Comparison of ENCODE assay signal across 8 mouse cellular contexts in genomic region chr10:95322076-95323070, GRCm38 (mm10). TPM values are rescaled to one million over a fixed set of nuclear protein-coding genes. Genes with fewer than 3 reads are reported as not detected.
A peak's percentile ranks its signal among the peaks of the same experiment; 100 is the strongest.
DNase-seq lines count a peak whose midpoint lies in the region; ATAC-seq and TF ChIP-seq lines count a peak whose summit lies in the region.

No protein-coding gene starts in this region.

- peak overlapping the region; percentile 73 for H3K9ac ChIP-seq in forebrain, embryonic 16.5 days (replicated peaks; ENCODE audit: low read depth, low read length)
- peak overlapping the region; percentile 69; the same call in 1 of the 2 replicates for H3K9ac ChIP-seq in hindbrain, embryonic 11.5 days (ENCODE audit: low read depth, low read length)
- H3K9ac ChIP-seq in midbrain, embryonic 11.5 days (ENCODE audit: low read length): no peak overlapping the region; the same call in 1 of the 2 replicates

- TF ChIP-seq POLR2A in bone marrow macrophage, adult 2 months (IDR thresholded peaks at IDR 0.05; ENCODE audit: borderline replicate concordance, low read depth, low read length): no peak

- no peak for ATAC-seq in CD4-positive, CD25-positive, alpha-beta regulatory T cell, adult 4 months
- no peak for ATAC-seq in forebrain, embryonic 16.5 days
- no peak for ATAC-seq in hindbrain, embryonic 11.5 days (ENCODE audit: low FRiP score)
- no peak for ATAC-seq in midbrain, embryonic 11.5 days (ENCODE audit: low FRiP score)

- peak; percentile 26 for DNase-seq in CD4-positive, CD25-positive, alpha-beta regulatory T cell, adult 2 months (ENCODE audit: low read depth, low spot score)
- DNase-seq in hindbrain, embryonic 11.5 days (ENCODE audit: low spot score): no peak
- DNase-seq in limb, embryonic 10.5 days (ENCODE audit: low spot score): peak; percentile 34
- no peak for DNase-seq in midbrain, embryonic 11.5 days (ENCODE audit: low spot score, missing footprints)
- DNase-seq in testis, postnatal 14 days (ENCODE audit: low spot score): peak; percentile 75

- no peak; the same call in 1 of the 2 replicates for TF ChIP-seq CTCF in bone marrow macrophage, adult 2 months (IDR thresholded peaks at IDR 0.05; ENCODE audit: low read depth, low read length)

- H3K27me3 ChIP-seq in forebrain, embryonic 16.5 days (replicated peaks; ENCODE audit: control insufficient read depth, insufficient read depth, low read length): no peaks in the 10 kb centered on the region
- H3K27me3 ChIP-seq in hindbrain, embryonic 11.5 days (ENCODE audit: control insufficient read depth, insufficient read depth, low read length): no peaks in the 10 kb centered on the region; the same call in 1 of the 2 replicates
- H3K27me3 ChIP-seq in limb, embryonic 10.5 days (ENCODE audit: low read depth, poor library complexity, severe bottlenecking): peaks cover 4% of the 10 kb centered on the region; the same call in 1 of the 2 replicates
- no peaks in the 10 kb centered on the region for H3K27me3 ChIP-seq in midbrain, embryonic 11.5 days (ENCODE audit: control insufficient read depth, insufficient read depth, low read length)

- H3K27ac ChIP-seq in bone marrow macrophage, adult 2 months (ENCODE audit: insufficient read depth, low read depth, low read length): peak overlapping the region; percentile 49
- peak overlapping the region; percentile 96 for H3K27ac ChIP-seq in forebrain, embryonic 16.5 days (ENCODE audit: low read length)
- H3K27ac ChIP-seq in hindbrain, embryonic 11.5 days (ENCODE audit: low read depth, low read length): no peak overlapping the region
- peak overlapping the region; percentile 95 for H3K27ac ChIP-seq in limb, embryonic 10.5 days
- no peak overlapping the region for H3K27ac ChIP-seq in midbrain, embryonic 11.5 days (ENCODE audit: low read depth, low read length)

- H3K4me1 ChIP-seq in bone marrow macrophage, adult 2 months (ENCODE audit: control insufficient read depth, insufficient read depth, low read length): peaks cover 14% of the 10 kb centered on the region
- peaks cover 16% of the 10 kb centered on the region for H3K4me1 ChIP-seq in forebrain, embryonic 16.5 days (replicated peaks; ENCODE audit: control insufficient read depth, insufficient read depth, low read length)
- no peaks in the 10 kb centered on the region for H3K4me1 ChIP-seq in hindbrain, embryonic 11.5 days (replicated peaks; ENCODE audit: control insufficient read depth, insufficient read depth, low read length)
- H3K4me1 ChIP-seq in limb, embryonic 10.5 days: peaks cover 12% of the 10 kb centered on the region
- peaks cover 6% of the 10 kb centered on the region for H3K4me1 ChIP-seq in midbrain, embryonic 11.5 days (ENCODE audit: control insufficient read depth, insufficient read depth, low read length)

- H3K4me2 ChIP-seq in forebrain, embryonic 16.5 days (ENCODE audit: low read length): peak overlapping the region; percentile 53
- H3K4me2 ChIP-seq in hindbrain, embryonic 11.5 days (replicated peaks; ENCODE audit: low read depth, low read length): peak overlapping the region; percentile 47
- peak overlapping the region; percentile 64; the same call in 1 of the 2 replicates for H3K4me2 ChIP-seq in midbrain, embryonic 11.5 days

- no peak overlapping the region for H3K4me3 ChIP-seq in bone marrow macrophage, adult 2 months (ENCODE audit: insufficient read depth, low read length)
- peak overlapping the region; percentile 72 for H3K4me3 ChIP-seq in forebrain, embryonic 16.5 days (replicated peaks; ENCODE audit: low read length)
- no peak overlapping the region for H3K4me3 ChIP-seq in hindbrain, embryonic 11.5 days (ENCODE audit: low read depth, low read length)
- H3K4me3 ChIP-seq in limb, embryonic 10.5 days: peak overlapping the region; percentile 74
- H3K4me3 ChIP-seq in midbrain, embryonic 11.5 days (ENCODE audit: low read depth, low read length): no peak overlapping the region

- no peaks in the 10 kb centered on the region for H3K36me3 ChIP-seq in forebrain, embryonic 16.5 days (ENCODE audit: control insufficient read depth, insufficient read depth)
- no peaks in the 10 kb centered on the region for H3K36me3 ChIP-seq in hindbrain, embryonic 11.5 days (ENCODE audit: control insufficient read depth, insufficient read depth, low read length)
- no peaks in the 10 kb centered on the region for H3K36me3 ChIP-seq in limb, embryonic 10.5 days
- H3K36me3 ChIP-seq in midbrain, embryonic 11.5 days (ENCODE audit: control insufficient read depth, insufficient read depth, low read length): no peaks in the 10 kb centered on the region

- H3K9me3 ChIP-seq in forebrain, embryonic 16.5 days (ENCODE audit: control insufficient read depth, low read length): no peaks in the 10 kb centered on the region
- H3K9me3 ChIP-seq in hindbrain, embryonic 11.5 days (ENCODE audit: control insufficient read depth, low read length): no peaks in the 10 kb centered on the region
- H3K9me3 ChIP-seq in limb, embryonic 10.5 days (replicated peaks): no peaks in the 10 kb centered on the region
- H3K9me3 ChIP-seq in midbrain, embryonic 11.5 days (ENCODE audit: control insufficient read depth, low read length): no peaks in the 10 kb centered on the region

- 56% methylated on average over 20 of the region's 20 CpGs for WGBS in forebrain, embryonic 16.5 days
- 72% methylated on average over 20 of the region's 20 CpGs for WGBS in hindbrain, embryonic 11.5 days
- WGBS in limb, embryonic 10.5 days: 62% methylated on average over 20 of the region's 20 CpGs
- 72% methylated on average over 20 of the region's 20 CpGs for WGBS in midbrain, embryonic 11.5 days

RNA-seq across cellular contexts. Expression of gene Cradd, which starts 1.6 kb away (rescaled TPM):
- polyA plus RNA-seq in CD4-positive, CD25-positive, alpha-beta regulatory T cell, adult 4 months (2017; shearing (Covaris generic)): 10 to 100 TPM; 31.3 to 31.6 TPM
- 12.2 and 14.7 TPM in 2 replicates for polyA plus RNA-seq in bone marrow macrophage, adult 2 months (2012; ENCODE audit: insufficient read depth, insufficient read length, missing spikeins)
- 8.3 and 10.4 TPM in 2 replicates for polyA plus RNA-seq in forebrain, embryonic 16.5 days (2015; fragmentation: Nextera tagmentation; extraction: Ambion mirVana)
- 16.0 and 17.6 TPM in 2 replicates for polyA plus RNA-seq in hindbrain, embryonic 11.5 days (2014; fragmentation: Nextera tagmentation; extraction: Ambion mirVana)
- 11.5 and 11.9 TPM in 2 replicates for polyA plus RNA-seq in limb, embryonic 10.5 days (2016; fragmentation: Nextera tagmentation; extraction: Ambion mirVana)
- 15.0 and 18.0 TPM in 2 replicates for polyA plus RNA-seq in midbrain, embryonic 11.5 days (2014; fragmentation: Nextera tagmentation; extraction: Ambion mirVana)

Comparison
In these comparisons a context has a peak if more than half of its experiments do, and no peak if none do; other contexts are left out.
1. DNase-seq: peak in CD4-positive, CD25-positive, alpha-beta regulatory T cell, adult 2 months (single experiment), limb, embryonic 10.5 days (single experiment) and testis, postnatal 14 days (single experiment); none in hindbrain, embryonic 11.5 days (single experiment) and midbrain, embryonic 11.5 days (single experiment).
2. H3K27ac ChIP-seq: peak in bone marrow macrophage, adult 2 months (single experiment), forebrain, embryonic 16.5 days (single experiment) and limb, embryonic 10.5 days (single experiment); none in hindbrain, embryonic 11.5 days (single experiment) and midbrain, embryonic 11.5 days (single experiment).
3. H3K4me3 ChIP-seq: peak in forebrain, embryonic 16.5 days (single experiment) and limb, embryonic 10.5 days (single experiment); none in bone marrow macrophage, adult 2 months (single experiment), hindbrain, embryonic 11.5 days (single experiment) and midbrain, embryonic 11.5 days (single experiment).
4. Peak in every context shown above with its lines, with median percentiles within 50 percentile points of each other: H3K4me2 ChIP-seq.